8 mouse cellular contexts compared by ENCODE assay signal in the genomic region with DNA sequence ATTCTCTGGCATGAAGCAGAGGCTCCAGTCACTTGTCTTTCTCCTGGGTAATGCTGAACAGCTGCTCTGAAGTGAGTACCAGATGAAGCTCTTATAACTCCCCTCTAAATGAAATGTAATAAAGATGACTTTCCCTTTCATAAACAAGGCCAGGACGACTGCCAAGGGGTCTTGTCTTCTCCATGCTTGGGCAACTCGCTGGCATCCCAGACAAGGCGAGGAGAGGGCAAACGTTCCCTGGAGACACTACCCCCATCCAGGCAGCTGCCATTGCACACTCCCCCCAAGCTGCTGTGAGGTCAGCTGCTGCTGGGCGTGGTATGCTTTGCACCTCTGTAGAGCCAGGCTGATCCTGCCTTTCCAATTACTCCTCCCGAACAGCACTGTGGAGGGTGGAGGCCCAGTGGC.
DNase-seq lines count a peak whose midpoint lies in the region; ATAC-seq and TF ChIP-seq lines count a peak whose summit lies in the region.

No protein-coding gene starts in this region.

- no peaks in the 10 kb centered on the region for H3K27me3 ChIP-seq in midbrain, embryonic 12.5 days
- H3K27me3 ChIP-seq in midbrain, embryonic 10.5 days (ENCODE audit: low read depth, poor library complexity, severe bottlenecking): no peaks in the 10 kb centered on the region
- H3K27me3 ChIP-seq in limb, embryonic 10.5 days (ENCODE audit: low read depth, poor library complexity, severe bottlenecking): no peaks in the 10 kb centered on the region
- H3K27me3 ChIP-seq in stomach, postnatal 0 days (ENCODE audit: control insufficient read depth, insufficient read depth, low read length): no peaks in the 10 kb centered on the region

- H3K4me1 ChIP-seq in midbrain, embryonic 12.5 days: no peaks in the 10 kb centered on the region
- H3K4me1 ChIP-seq in midbrain, embryonic 10.5 days: peaks cover 9% of the 10 kb centered on the region
- H3K4me1 ChIP-seq in limb, embryonic 10.5 days: peaks cover 16% of the 10 kb centered on the region
- H3K4me1 ChIP-seq in stomach, postnatal 0 days (replicated peaks; ENCODE audit: control insufficient read depth, insufficient read depth): no peaks in the 10 kb centered on the region

- TF ChIP-seq EP300 in stomach, postnatal 0 days (optimal IDR thresholded peaks at IDR 0.05): no peak

- ATAC-seq in midbrain, embryonic 12.5 days (ENCODE audit: low FRiP score, low read depth): peak; percentile 47; the same call in 1 of the 2 replicates
- ATAC-seq in stomach, postnatal 0 days (ENCODE audit: low FRiP score, low TSS enrichment): peak; percentile 45; the same call in 1 of the 2 replicates

- H3K36me3 ChIP-seq in midbrain, embryonic 12.5 days: no peaks in the 10 kb centered on the region
- H3K36me3 ChIP-seq in midbrain, embryonic 10.5 days: no peaks in the 10 kb centered on the region
- no peaks in the 10 kb centered on the region for H3K36me3 ChIP-seq in limb, embryonic 10.5 days
- H3K36me3 ChIP-seq in stomach, postnatal 0 days (ENCODE audit: control insufficient read depth, insufficient read depth, low read length): no peaks in the 10 kb centered on the region

- peak; percentile 19 to 42 for DNase-seq in cerebellum, postnatal 14 days
- DNase-seq in cerebellum, adult 9-10 months: no peak
- DNase-seq in midbrain, embryonic 10.5 days (ENCODE audit: low spot score): no peak
- no peak for DNase-seq in limb, embryonic 10.5 days (ENCODE audit: low spot score)
- DNase-seq in stomach, postnatal 0 days (ENCODE audit: low spot score): peak; percentile 19
- no peak for DNase-seq in adrenal gland, adult 2 months
- DNase-seq in adrenal gland, postnatal 25 days: no peak

- no peak for TF ChIP-seq CTCF in stomach, postnatal 0 days (IDR thresholded peaks at IDR 0.05; ENCODE audit: low read depth)

- H3K9ac ChIP-seq in midbrain, embryonic 12.5 days (replicated peaks): no peak overlapping the region
- no peak overlapping the region for H3K9ac ChIP-seq in stomach, postnatal 0 days (ENCODE audit: low read length)

- 46% methylated on average over 6 of the region's 6 CpGs for whole genome bisulfite sequencing in midbrain, embryonic 12.5 days
- WGBS in midbrain, embryonic 10.5 days: 54% methylated on average over 6 of the region's 6 CpGs
- WGBS in limb, embryonic 10.5 days: 44% methylated on average over 6 of the region's 6 CpGs
- WGBS in stomach, postnatal 0 days: 28% methylated on average over 6 of the region's 6 CpGs

- no peaks in the 10 kb centered on the region for H3K9me3 ChIP-seq in midbrain, embryonic 12.5 days
- no peaks in the 10 kb centered on the region for H3K9me3 ChIP-seq in midbrain, embryonic 10.5 days (replicated peaks)
- H3K9me3 ChIP-seq in limb, embryonic 10.5 days (replicated peaks): no peaks in the 10 kb centered on the region
- H3K9me3 ChIP-seq in stomach, postnatal 0 days (ENCODE audit: control insufficient read depth, low read length): no peaks in the 10 kb centered on the region

- no peak overlapping the region for H3K4me2 ChIP-seq in midbrain, embryonic 12.5 days (replicated peaks)
- H3K4me2 ChIP-seq in stomach, postnatal 0 days (replicated peaks; ENCODE audit: low read depth): no peak overlapping the region

- H3K4me3 ChIP-seq in midbrain, embryonic 12.5 days: no peak overlapping the region
- H3K4me3 ChIP-seq in midbrain, embryonic 10.5 days: no peak overlapping the region
- H3K4me3 ChIP-seq in limb, embryonic 10.5 days: no peak overlapping the region
- no peak overlapping the region for H3K4me3 ChIP-seq in stomach, postnatal 0 days (ENCODE audit: low read depth, low read length)

- no peak overlapping the region for H3K27ac ChIP-seq in midbrain, embryonic 12.5 days (replicated peaks)
- H3K27ac ChIP-seq in midbrain, embryonic 10.5 days (replicated peaks): no peak overlapping the region
- peak overlapping the region; percentile 15; the same call in 1 of the 2 replicates for H3K27ac ChIP-seq in limb, embryonic 10.5 days
- H3K27ac ChIP-seq in stomach, postnatal 0 days (replicated peaks): no peak overlapping the region

Comparison
In these comparisons a context has a peak if more than half of its experiments do, and no peak if none do; other contexts are left out.
1. DNase-seq: peak in cerebellum, postnatal 14 days (2 of 2) and stomach, postnatal 0 days (single experiment); none in cerebellum, adult 9-10 months (single experiment), midbrain, embryonic 10.5 days (single experiment), limb, embryonic 10.5 days (single experiment), adrenal gland, adult 2 months (single experiment) and adrenal gland, postnatal 25 days (single experiment).